Mouse (Mus musculus) lung, embryonic 16.5 days (tissue): ENCODE measurements around the gene Ostc. TPM values are rescaled to one million over a fixed set of nuclear protein-coding genes. Genes with fewer than 3 reads are reported as not detected.

Source experiments
- ATAC-seq: fragments of 200-750 bp; cut with Nextera tagmentation; 2 replicates; pipeline ENCODE4 v1.8.0; 2017; ENCODE audit warnings: low read depth, mild to moderate bottlenecking, moderate library complexity
- H3K27ac ChIP-seq: fragments of 300-500 bp; sonication (generic); 2 replicates; pipeline ENCODE4 v1.5.1; 2014; ENCODE audit warnings: mild to moderate bottlenecking, control low read depth, low read length
- H3K27me3 ChIP-seq: fragments of 300-500 bp; sonication (generic); 2 replicates; pipeline ENCODE4 v1.6.1; 2014; ENCODE audit warnings: low read depth, low read length, mixed read lengths; ENCODE audit not compliant: control insufficient read depth, insufficient read depth
- H3K36me3 ChIP-seq: fragments of 300-500 bp; sonication (generic); 2 replicates; pipeline ENCODE4 v1.6.1; 2014; ENCODE audit warnings: low read length; ENCODE audit not compliant: control insufficient read depth, insufficient read depth
- H3K4me1 ChIP-seq: fragments of 300-500 bp; sonication (generic); replicated peaks from 2 replicates; pipeline ENCODE4 v1.6.1; 2014; ENCODE audit warnings: low read length, mixed read lengths; ENCODE audit not compliant: control insufficient read depth, insufficient read depth
- H3K4me2 ChIP-seq: fragments of 300-500 bp; sonication (generic); 2 replicates; pipeline ENCODE4 v1.6.1; 2014; ENCODE audit warnings: low read depth, low read length, control low read depth
- H3K4me3 ChIP-seq: fragments of 300-500 bp; sonication (generic); 2 replicates; pipeline ENCODE4 v1.5.1; 2014; ENCODE audit warnings: mild to moderate bottlenecking, low read length, control low read depth
- H3K9ac ChIP-seq: fragments of 300-500 bp; sonication (generic); 2 replicates; pipeline ENCODE4 v1.6.1; 2014; ENCODE audit warnings: low read length, control low read depth
- H3K9me3 ChIP-seq: fragments of 300-500 bp; sonication (generic); 2 replicates; pipeline ENCODE4 v1.6.1; 2016; ENCODE audit warnings: low read length; ENCODE audit not compliant: control insufficient read depth
- WGBS: fragments of 180-500 bp; shearing (Covaris S2); extraction: QIAGEN DNeasy Blood & Tissue Kit; methylation state at CpG from one replicate; pipeline ENCODE4 v1.1.7; 2014; 5-methylcytosine and 5-hydroxymethylcytosine counted together
- polyA plus RNA-seq: library from polyadenylated mRNA; unstranded; fragments of >200 nt; fragmentation: Nextera tagmentation; extraction: Ambion mirVana; gene quantifications from 2 replicates; pipeline ENCODE4 v1.2.1, GENCODE M21; 2015

The Ostc gene
- polyA plus RNA-seq, 1 experiment from 2014 or later, result 351 TPM

- WGBS, result 96% methylated on average over 3 of the region's 3 CpGs
- ATAC-seq, result no peak
Measured at GRCm38 (mm10) chr3:130662496-130662895, 46.7 kb downstream of the Ostc start.

GRCm38 (mm10) chr3:130660619-130661018, 48.6 kb downstream of the Ostc start:
- Histone ChIP-seq H3K4me3 (no peak overlapping the region), H3K4me2 (no peak overlapping the region), H3K36me3 (no peaks in the 10 kb centered on the region), H3K9me3 (no peaks in the 10 kb centered on the region), H3K27me3 (no peaks in the 10 kb centered on the region), H3K4me1 (no peaks in the 10 kb centered on the region), H3K9ac (no peak overlapping the region), H3K27ac (no peak overlapping the region)
- 23% methylated on average over 6 of the region's 6 CpGs for WGBS
- no peak for ATAC-seq

More at GRCm38 (mm10) chr3:130662496-130662895, 46.7 kb downstream of the Ostc start:
- Histone ChIP-seq H3K9ac (no peak overlapping the region), H3K36me3 (no peaks in the 10 kb centered on the region), H3K4me3 (no peak overlapping the region), H3K27me3 (no peaks in the 10 kb centered on the region), H3K4me2 (no peak overlapping the region), H3K9me3 (no peaks in the 10 kb centered on the region), H3K27ac (no peak overlapping the region), H3K4me1 (no peaks in the 10 kb centered on the region)

- Histone ChIP-seq H3K9ac (no peak overlapping the region), H3K4me2 (no peak overlapping the region), H3K27me3 (no peaks in the 10 kb centered on the region), H3K36me3 (no peaks in the 10 kb centered on the region), H3K27ac (no peak overlapping the region), H3K9me3 (no peaks in the 10 kb centered on the region; the same call in 1 of the 2 replicates), H3K4me1 (no peaks in the 10 kb centered on the region), H3K4me3 (no peak overlapping the region)
- 37% methylated on average over 6 of the region's 6 CpGs for WGBS
- ATAC-seq, result no peak
Measured at GRCm38 (mm10) chr3:130649569-130649968, 59.7 kb downstream of the Ostc start.

- Histone ChIP-seq H3K4me1 (no peaks in the 10 kb centered on the region), H3K27ac (no peak overlapping the region), H3K9ac (no peak overlapping the region), H3K27me3 (no peaks in the 10 kb centered on the region), H3K9me3 (no peaks in the 10 kb centered on the region), H3K4me2 (no peak overlapping the region), H3K36me3 (no peaks in the 10 kb centered on the region), H3K4me3 (no peak overlapping the region)
- WGBS, result 80% methylated on average over 11 of the region's 11 CpGs
- no peak for ATAC-seq
Measured at GRCm38 (mm10) chr3:130646110-130646810, 63.0 kb downstream of the Ostc start.

Other genes starting within 250 kb of the Ostc start
- gene Etnppl, start 92.0 kb downstream of the Ostc start, polyA plus RNA-seq, result not detected in 2 replicates
- 840 and 884 TPM in 2 replicates for gene Rpl34, start 21.0 kb upstream of the Ostc start, polyA plus RNA-seq